Mouse (Mus musculus) B cell, adult (primary cell): ENCODE results near the gene Olfr1066. TPM values are rescaled to one million over a fixed set of nuclear protein-coding genes. Genes with fewer than 3 reads are reported as not detected.

Experiments used
- total RNA-seq: library from RNA; stranded (reverse); gene quantifications from 4 replicates; pipeline ENCODE4 v1.2.4, GENCODE M21; 2023; ENCODE audit not compliant: inconsistent age

The Olfr1066 gene
- not detected in 4 replicates for total RNA-seq

GRCm38 (mm10) chr2:86456169-86456568 lies at the start of gene Olfr1066:
Gene Olfr1066, minus strand, starts transcription at chr2:86456269.

DNA sequence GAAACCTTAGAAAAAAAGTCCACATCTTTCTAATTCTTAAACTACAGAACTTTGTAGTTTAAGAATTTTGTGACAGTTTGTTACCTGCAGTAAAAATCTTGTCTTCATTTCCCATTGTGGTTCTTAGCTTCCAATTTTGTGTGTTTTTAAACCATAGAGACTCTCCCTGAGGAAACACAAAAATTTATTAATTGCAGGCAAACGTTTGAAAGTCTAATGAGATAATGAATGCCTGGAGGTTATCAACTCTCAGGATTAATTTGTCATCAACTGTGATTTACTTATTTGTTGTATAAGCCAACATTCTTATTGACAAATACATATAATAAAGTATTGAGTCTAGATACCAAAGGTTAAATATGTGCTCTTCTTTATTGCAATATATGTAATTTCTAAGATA lies 31.2 kb upstream of the Olfr1066 start, which contains the start of gene Olfr228:
Gene Olfr228, minus strand, starts transcription at position 101 of the 400 bp plus-strand sequence.

GRCm38 (mm10) chr2:86450491-86450890 lies 5.6 kb downstream of the Olfr1066 start, which contains the start of gene Olfr1065:
Gene Olfr1065, minus strand, starts transcription at chr2:86450591.

DNA sequence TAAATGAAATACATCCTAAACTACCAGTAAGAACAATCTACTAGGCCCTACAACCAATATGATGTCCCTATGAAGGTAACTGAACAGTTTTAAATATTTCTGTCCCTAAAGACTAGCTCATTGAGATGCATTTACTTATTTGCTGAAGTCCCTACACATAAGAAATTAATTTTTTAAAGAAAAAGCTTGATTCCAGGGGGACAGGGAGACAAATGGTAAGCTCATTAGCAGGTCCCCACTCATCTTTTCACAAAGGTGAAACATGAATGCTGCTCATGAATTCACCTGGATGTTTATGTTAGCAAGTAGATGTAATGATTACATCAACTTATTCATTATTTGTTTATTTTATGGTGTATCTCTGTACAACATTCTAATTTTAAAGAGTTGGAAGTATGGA lies 29.4 kb downstream of the Olfr1066 start, which contains the start of gene Olfr1062:
Gene Olfr1062, minus strand, starts transcription at position 101 of the 400 bp plus-strand sequence.

GRCm38 (mm10) chr2:86413950-86414349 lies 42.1 kb downstream of the Olfr1066 start, which contains the start of gene Olfr1061:
Gene Olfr1061, minus strand, starts transcription at chr2:86414050.

Other genes with a start within 250 kb of the Olfr1066 start
- gene Olfr1046, start 237.0 kb downstream of the Olfr1066 start, total RNA-seq = not detected in 4 replicates
- gene Olfr1047, start 224.9 kb downstream of the Olfr1066 start, total RNA-seq = not detected in 4 replicates
- gene Olfr1048, start 216.0 kb downstream of the Olfr1066 start, total RNA-seq = not detected in 4 replicates
- not detected in 4 replicates for gene Olfr1049, start 197.9 kb downstream of the Olfr1066 start, total RNA-seq
- not detected in 4 replicates for gene Olfr1051, start 177.2 kb downstream of the Olfr1066 start, total RNA-seq
- not detected in 4 replicates for gene Olfr1052, start 163.8 kb downstream of the Olfr1066 start, total RNA-seq
- not detected in 4 replicates for gene Olfr1053, start 141.0 kb downstream of the Olfr1066 start, total RNA-seq
- gene Olfr1054, start 120.8 kb downstream of the Olfr1066 start, total RNA-seq = not detected in 4 replicates
- gene Olfr1055, start 106.0 kb downstream of the Olfr1066 start, total RNA-seq = not detected in 4 replicates
- not detected in 4 replicates for gene Olfr1056, start 93.8 kb downstream of the Olfr1066 start, total RNA-seq
- gene Olfr1057, start 77.9 kb downstream of the Olfr1066 start, total RNA-seq = not detected in 4 replicates
- gene Olfr1058, start 67.7 kb downstream of the Olfr1066 start, total RNA-seq = not detected in 4 replicates
- gene Olfr1061, start 42.2 kb downstream of the Olfr1066 start, total RNA-seq = not detected in 4 replicates
- not detected in 4 replicates for gene Olfr1062, start 29.5 kb downstream of the Olfr1066 start, total RNA-seq
- gene Olfr1065, start 5.7 kb downstream of the Olfr1066 start, total RNA-seq = not detected in 4 replicates
- gene Olfr228, start 31.1 kb upstream of the Olfr1066 start, total RNA-seq = not detected in 4 replicates
- gene Olfr1076, start 52.2 kb upstream of the Olfr1066 start, total RNA-seq = not detected in 4 replicates
- not detected in 4 replicates for gene Olfr1079, start 86.2 kb upstream of the Olfr1066 start, total RNA-seq
- not detected in 4 replicates for gene Olfr1080, start 102.0 kb upstream of the Olfr1066 start, total RNA-seq
- gene Olfr1082, start 142.7 kb upstream of the Olfr1066 start, total RNA-seq = not detected in 4 replicates
- gene Olfr1084, start 183.5 kb upstream of the Olfr1066 start, total RNA-seq = not detected in 4 replicates
- not detected in 4 replicates for gene Olfr1085, start 205.8 kb upstream of the Olfr1066 start, total RNA-seq
- not detected in 4 replicates for gene Olfr1086, start 223.8 kb upstream of the Olfr1066 start, total RNA-seq
- gene Olfr1087, start 242.1 kb upstream of the Olfr1066 start, total RNA-seq = not detected in 4 replicates